Mouse (Mus musculus): ENCODE results near the gene Abcc3. TPM values are rescaled to one million over a fixed set of nuclear protein-coding genes. Genes with fewer than 3 reads are reported as not detected.
A peak's percentile ranks its signal among the peaks of the same experiment; 100 is the strongest.

Gene Abcc3
- total and polyA plus RNA-seq, 2 experiments from 2014 or later: 0.97 to 1.1 TPM

DNA sequence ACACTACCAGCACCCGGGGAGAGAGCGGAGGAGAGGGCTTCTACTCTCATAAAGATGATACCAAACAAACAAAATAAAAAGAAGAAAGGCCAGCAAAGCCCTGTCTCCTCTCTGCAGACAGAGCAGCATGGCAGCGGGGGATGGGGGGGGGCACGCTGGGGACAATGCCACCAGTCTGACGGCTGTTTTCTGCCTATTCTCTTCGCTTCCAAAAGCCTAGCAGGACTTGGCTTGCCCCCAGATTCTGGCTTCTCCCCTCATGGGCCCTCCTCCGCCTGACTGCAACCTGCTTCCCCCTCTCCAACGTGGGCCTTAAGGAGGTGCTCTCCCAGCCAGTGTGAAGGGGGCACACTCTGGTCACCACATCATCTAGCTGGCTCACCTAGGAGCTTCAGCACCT lies 20.7 kb upstream of the Abcc3 start:
- DNase-seq: peak; percentile 85
- ATAC-seq: peak; percentile 81
- H3K4me2 ChIP-seq (ENCODE audit: low read depth): peak overlapping the region; percentile 18
- no peaks in the 10 kb centered on the region for H3K9me3 ChIP-seq (ENCODE audit: low read length)
- peak overlapping the region; percentile 79 for H3K27ac ChIP-seq (ENCODE audit: low read depth, low read length)
- no peak for TF ChIP-seq CTCF (IDR thresholded peaks at IDR 0.05; ENCODE audit: low read depth)
- H3K36me3 ChIP-seq (ENCODE audit: insufficient read depth): peaks cover 24% of the 10 kb centered on the region
- H3K9ac ChIP-seq: peak overlapping the region; percentile 32
- H3K27me3 ChIP-seq (ENCODE audit: insufficient read depth, low read length): no peaks in the 10 kb centered on the region
- H3K4me3 ChIP-seq (ENCODE audit: low read depth, low read length): no peak overlapping the region
- H3K4me1 ChIP-seq (ENCODE audit: insufficient read depth): peaks cover 12% of the 10 kb centered on the region
- 7% methylated on average over 8 of the region's 8 CpGs for WGBS

DNA sequence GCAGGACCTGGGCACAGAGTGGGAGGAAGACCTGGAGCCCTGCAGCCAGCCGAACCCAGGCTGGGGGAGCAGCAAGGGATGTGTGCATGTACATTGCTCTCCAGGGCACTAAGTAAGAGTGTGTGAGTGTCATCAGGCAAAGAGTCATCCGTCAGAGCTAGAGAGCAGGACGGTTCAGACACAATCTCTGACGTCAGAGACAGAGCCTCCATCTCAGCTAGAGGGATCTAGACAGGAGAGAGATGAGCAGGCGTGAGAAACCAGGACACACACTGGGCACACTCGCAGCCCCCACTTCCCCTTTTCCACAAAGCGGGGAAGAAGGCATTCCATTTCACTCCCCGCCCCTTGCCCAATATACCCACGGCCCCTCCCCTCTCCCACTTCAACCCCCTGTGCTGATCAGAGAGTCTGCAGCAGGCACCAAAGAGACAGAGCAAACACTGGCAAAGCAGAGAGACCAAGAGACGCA lies 20.2 kb upstream of the Abcc3 start:
- DNase-seq (peak; percentile 66), ATAC-seq (peak; percentile 74)
- H3K36me3 ChIP-seq (ENCODE audit: insufficient read depth): peaks cover 23% of the 10 kb centered on the region
- peak overlapping the region; percentile 79 for H3K27ac ChIP-seq (ENCODE audit: low read depth, low read length)
- no peak for TF ChIP-seq CTCF (IDR thresholded peaks at IDR 0.05; ENCODE audit: low read depth)
- no peaks in the 10 kb centered on the region for H3K9me3 ChIP-seq (ENCODE audit: low read length)
- H3K27me3 ChIP-seq (ENCODE audit: insufficient read depth, low read length): no peaks in the 10 kb centered on the region
- H3K4me3 ChIP-seq (ENCODE audit: low read depth, low read length): no peak overlapping the region
- H3K4me2 ChIP-seq (ENCODE audit: low read depth): peak overlapping the region; percentile 18
- 13% methylated on average over 10 of the region's 10 CpGs for WGBS
- peak overlapping the region; percentile 32 for H3K9ac ChIP-seq
- peaks cover 14% of the 10 kb centered on the region for H3K4me1 ChIP-seq (ENCODE audit: insufficient read depth)

DNA sequence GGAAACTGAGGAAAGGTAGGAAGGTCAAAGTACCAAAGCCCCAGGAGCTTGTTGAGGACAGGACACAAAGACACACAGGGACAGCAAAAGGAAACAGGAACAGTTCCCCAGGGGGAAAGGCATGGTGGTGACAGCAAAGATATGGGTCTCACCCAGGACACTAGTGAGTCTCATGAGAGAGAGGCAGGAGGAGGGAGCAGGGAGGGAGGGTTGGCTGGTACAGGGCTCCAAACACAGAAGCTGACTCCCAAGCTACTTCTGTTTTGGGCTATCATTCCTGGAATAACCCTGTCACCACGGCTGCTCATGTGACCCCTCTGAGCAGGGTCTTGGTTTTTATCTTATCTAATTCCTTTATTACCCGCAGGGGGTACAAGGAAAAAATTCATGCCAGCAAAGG lies 19.8 kb upstream of the Abcc3 start:
- ATAC-seq (no peak), DNase-seq (no peak)
- 59% methylated on average over 2 of the region's 2 CpGs for WGBS
- Histone ChIP-seq H3K4me3 (ENCODE audit: low read depth, low read length) (no peak overlapping the region), H3K36me3 (ENCODE audit: insufficient read depth) (peaks cover 23% of the 10 kb centered on the region), H3K4me2 (ENCODE audit: low read depth) (no peak overlapping the region; the same call in 1 of the 2 replicates), H3K9me3 (ENCODE audit: low read length) (no peaks in the 10 kb centered on the region), H3K27ac (ENCODE audit: low read depth, low read length) (peak overlapping the region; percentile 79), H3K4me1 (ENCODE audit: insufficient read depth) (peaks cover 19% of the 10 kb centered on the region), H3K27me3 (ENCODE audit: insufficient read depth, low read length) (no peaks in the 10 kb centered on the region), H3K9ac (peak overlapping the region; percentile 32; the same call in 1 of the 2 replicates)
- TF ChIP-seq CTCF (IDR thresholded peaks at IDR 0.05; ENCODE audit: low read depth): no peak

DNA sequence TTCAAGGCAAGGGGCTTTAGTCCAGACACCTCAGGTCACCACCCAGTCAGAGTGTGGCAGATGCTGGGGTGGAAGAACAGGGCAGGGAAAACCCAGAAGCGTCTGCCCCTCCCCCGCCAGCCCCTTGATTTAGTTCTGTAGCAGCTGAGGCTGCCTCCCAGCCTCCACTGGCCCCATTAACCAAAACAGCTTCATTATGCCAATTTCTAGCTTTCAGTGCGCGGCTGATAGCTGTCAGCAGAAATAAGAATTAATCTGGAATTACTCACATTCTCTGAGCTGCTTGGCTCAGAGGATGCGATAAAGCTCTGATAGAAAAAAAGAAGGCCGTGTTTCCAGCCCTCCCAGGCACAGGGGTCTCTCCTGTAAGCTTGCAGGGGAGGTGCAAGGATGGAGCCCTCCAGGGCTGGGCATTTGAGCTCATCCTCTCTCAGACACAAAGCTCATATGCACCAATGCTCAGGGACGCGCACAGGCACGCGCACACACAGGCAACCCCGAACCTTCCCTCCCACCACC lies 15.1 kb upstream of the Abcc3 start:
- 25% methylated on average over 11 of the region's 11 CpGs for WGBS
- no peaks in the 10 kb centered on the region for H3K9me3 ChIP-seq (ENCODE audit: low read length)
- peaks cover 9% of the 10 kb centered on the region; the same call in 1 of the 2 replicates for H3K36me3 ChIP-seq (ENCODE audit: insufficient read depth)
- H3K27me3 ChIP-seq (ENCODE audit: insufficient read depth, low read length): no peaks in the 10 kb centered on the region
- H3K4me1 ChIP-seq (ENCODE audit: insufficient read depth): peaks cover 18% of the 10 kb centered on the region
- TF ChIP-seq CTCF (IDR thresholded peaks at IDR 0.05; ENCODE audit: low read depth): no peak
- peak overlapping the region; percentile 88 for H3K27ac ChIP-seq (ENCODE audit: low read depth, low read length)
- ATAC-seq (peak; percentile 79), DNase-seq (peak; percentile 68)
- H3K4me2 ChIP-seq (ENCODE audit: low read depth): no peak overlapping the region
- H3K9ac ChIP-seq: peak overlapping the region; percentile 35
- no peak overlapping the region for H3K4me3 ChIP-seq (ENCODE audit: low read depth, low read length)

DNA sequence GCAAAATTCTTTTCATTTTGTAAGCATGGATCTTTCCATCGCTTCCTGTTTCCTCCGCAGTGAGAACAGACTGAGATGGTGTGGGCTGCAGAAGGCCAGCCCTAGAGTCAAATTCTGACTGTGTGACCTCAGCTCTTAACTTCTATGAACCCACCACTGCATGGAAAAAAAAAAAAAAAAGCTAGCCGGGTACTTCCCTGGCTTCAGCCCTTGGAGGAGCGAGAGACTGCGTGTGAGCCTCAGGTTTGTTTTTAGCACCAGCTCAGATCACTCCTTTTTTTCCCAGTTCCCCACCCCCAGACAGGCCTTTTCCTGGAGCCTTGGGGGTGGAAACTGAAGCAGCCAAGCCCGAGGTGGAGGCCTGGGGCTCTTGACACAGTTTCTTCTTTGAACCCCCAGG lies 12.6 kb upstream of the Abcc3 start:
- WGBS: 59% methylated on average over 6 of the region's 6 CpGs
- no peak for TF ChIP-seq CTCF (IDR thresholded peaks at IDR 0.05; ENCODE audit: low read depth)

DNA sequence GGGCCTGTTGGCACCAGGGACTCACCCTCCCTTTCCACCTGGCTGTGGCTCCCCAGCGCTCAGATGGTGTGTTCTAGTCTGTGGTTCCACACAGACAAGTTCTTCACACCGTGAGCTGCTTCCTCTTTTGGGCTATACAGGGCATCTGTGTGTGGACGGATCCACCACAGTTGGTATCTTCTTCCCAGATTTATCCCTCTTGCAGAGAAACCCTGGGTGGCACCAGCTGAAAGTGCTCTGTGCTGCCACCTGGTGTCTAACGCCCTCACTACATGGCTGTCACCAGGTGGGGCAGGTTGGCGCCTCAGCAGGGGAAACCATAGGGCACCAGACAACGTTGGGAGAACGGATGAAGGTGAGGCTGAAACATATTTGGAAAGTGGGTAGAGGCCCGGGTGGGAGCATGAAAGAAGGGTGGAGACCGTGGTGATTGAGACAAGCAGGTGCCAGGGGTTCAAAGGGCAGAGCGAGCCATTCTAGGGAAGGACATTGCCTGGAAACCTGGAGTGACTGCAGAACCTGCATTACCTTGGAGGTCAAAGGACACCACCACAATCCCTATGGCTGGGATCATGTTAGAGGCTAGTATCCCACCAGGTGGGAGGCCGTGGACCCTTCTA lies 12.0 kb upstream of the Abcc3 start:
- Histone ChIP-seq H3K9ac (no peak overlapping the region), H3K27me3 (ENCODE audit: insufficient read depth, low read length) (no peaks in the 10 kb centered on the region), H3K4me2 (ENCODE audit: low read depth) (no peak overlapping the region), H3K4me1 (ENCODE audit: insufficient read depth) (peaks cover 18% of the 10 kb centered on the region), H3K36me3 (ENCODE audit: insufficient read depth) (no peaks in the 10 kb centered on the region), H3K9me3 (ENCODE audit: low read length) (no peaks in the 10 kb centered on the region), H3K27ac (ENCODE audit: low read depth, low read length) (no peak overlapping the region), H3K4me3 (ENCODE audit: low read depth, low read length) (no peak overlapping the region)
- DNase-seq: peak; percentile 79
- peak; percentile 60 for ATAC-seq
- TF ChIP-seq CTCF (IDR thresholded peaks at IDR 0.05; ENCODE audit: low read depth): peak; percentile 91
- WGBS: 26% methylated on average over 11 of the region's 11 CpGs

More for the DNA sequence above, 12.6 kb upstream of the Abcc3 start:
- ATAC-seq (no peak), DNase-seq (no peak)
- Histone ChIP-seq H3K9ac (no peak overlapping the region), H3K4me1 (ENCODE audit: insufficient read depth) (peaks cover 18% of the 10 kb centered on the region), H3K27me3 (ENCODE audit: insufficient read depth, low read length) (no peaks in the 10 kb centered on the region), H3K4me3 (ENCODE audit: low read depth, low read length) (no peak overlapping the region), H3K36me3 (ENCODE audit: insufficient read depth) (no peaks in the 10 kb centered on the region), H3K27ac (ENCODE audit: low read depth, low read length) (no peak overlapping the region), H3K4me2 (ENCODE audit: low read depth) (no peak overlapping the region), H3K9me3 (ENCODE audit: low read length) (no peaks in the 10 kb centered on the region)

DNA sequence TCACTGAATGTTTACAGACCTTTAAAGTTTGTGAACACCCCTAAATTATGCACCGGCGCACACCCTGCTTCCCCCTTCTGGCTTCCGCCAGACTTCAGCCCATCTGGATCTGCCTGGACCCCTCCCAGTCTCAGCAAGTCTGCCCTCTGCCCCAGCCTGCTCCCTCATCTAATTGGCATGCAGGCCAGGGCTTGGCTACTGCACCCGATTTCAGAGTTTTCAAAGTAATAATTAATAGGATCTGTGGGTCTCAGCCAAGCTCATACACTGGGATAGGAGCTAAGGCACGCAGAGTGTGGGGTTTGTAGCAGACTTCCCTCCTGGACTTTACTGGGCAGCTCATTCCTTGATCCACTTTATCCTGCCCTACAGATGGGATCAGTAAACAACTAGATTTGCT lies 11.4 kb upstream of the Abcc3 start:
- Histone ChIP-seq H3K27ac (ENCODE audit: low read depth, low read length) (no peak overlapping the region), H3K36me3 (ENCODE audit: insufficient read depth) (no peaks in the 10 kb centered on the region), H3K4me2 (ENCODE audit: low read depth) (no peak overlapping the region), H3K9ac (no peak overlapping the region), H3K27me3 (ENCODE audit: insufficient read depth, low read length) (no peaks in the 10 kb centered on the region), H3K9me3 (ENCODE audit: low read length) (no peaks in the 10 kb centered on the region), H3K4me1 (ENCODE audit: insufficient read depth) (peaks cover 18% of the 10 kb centered on the region), H3K4me3 (ENCODE audit: low read depth, low read length) (no peak overlapping the region)
- TF ChIP-seq CTCF (IDR thresholded peaks at IDR 0.05; ENCODE audit: low read depth): no peak
- ATAC-seq (no peak), DNase-seq (no peak)
- WGBS: 48% methylated on average over 5 of the region's 5 CpGs
